Mouse (Mus musculus) neural tube, embryonic 14.5 days (tissue): ENCODE measurements at regions not wholly inside any gene's neighbourhood (a gene's known extent, or its start where the extent isn't known, plus 50 kb on each side); places are given as distances from the start of the nearest gene placed in this dataset.

ENCODE experiments used
- ATAC-seq: fragments of 200-750 bp; cut with Nextera tagmentation; 2 replicates; pipeline ENCODE4 v1.8.0; 2017; ENCODE audit warnings: low read depth, mild to moderate bottlenecking, moderate TSS enrichment, moderate library complexity
- H3K27ac ChIP-seq: fragments of 300-500 bp; sonication (generic); 2 replicates; pipeline ENCODE4 v1.5.1; 2014; ENCODE audit warnings: low read depth, mild to moderate bottlenecking, control low read depth, low read length, moderate library complexity, mixed read lengths
- H3K27me3 ChIP-seq: fragments of 300-500 bp; sonication (generic); 2 replicates; pipeline ENCODE4 v1.6.1; 2014; ENCODE audit warnings: low read length; ENCODE audit not compliant: control insufficient read depth, insufficient read depth
- H3K36me3 ChIP-seq: fragments of 300-500 bp; sonication (generic); 2 replicates; pipeline ENCODE4 v1.6.1; 2014; ENCODE audit warnings: low read length, mixed read lengths; ENCODE audit not compliant: control insufficient read depth, insufficient read depth
- H3K4me1 ChIP-seq: fragments of 300-500 bp; sonication (generic); 2 replicates; pipeline ENCODE4 v1.6.1; 2014; ENCODE audit warnings: low read length; ENCODE audit not compliant: control insufficient read depth, insufficient read depth
- H3K4me2 ChIP-seq: fragments of 300-500 bp; sonication (generic); 2 replicates; pipeline ENCODE4 v1.6.1; 2014; ENCODE audit warnings: mild to moderate bottlenecking, low read depth, low read length, control low read depth
- H3K4me3 ChIP-seq: fragments of 300-500 bp; sonication (generic); 2 replicates; pipeline ENCODE4 v1.5.1; 2014; ENCODE audit warnings: low read depth, low read length, control low read depth, mixed read lengths
- H3K9ac ChIP-seq: fragments of 300-500 bp; sonication (generic); replicated peaks from 2 replicates; pipeline ENCODE4 v1.6.1; 2014; ENCODE audit warnings: low read depth, mild to moderate bottlenecking, control low read depth, low read length, mixed read lengths
- H3K9me3 ChIP-seq: fragments of 300-500 bp; sonication (generic); 2 replicates; pipeline ENCODE4 v1.6.1; 2016; ENCODE audit warnings: low read length; ENCODE audit not compliant: control insufficient read depth
- WGBS: fragments of 180-500 bp; shearing (Covaris S2); extraction: QIAGEN DNeasy Blood & Tissue Kit; methylation state at CpG from one replicate; pipeline ENCODE4 v1.1.7; 2014; 5-methylcytosine and 5-hydroxymethylcytosine counted together

GRCm38 (mm10) chr14:21900951-21901350, 52.2 kb upstream of the Comtd1 start:
- Histone ChIP-seq H3K9ac (no peak overlapping the region), H3K4me1 (peaks cover 4% of the 10 kb centered on the region; the same call in 1 of the 2 replicates), H3K4me2 (no peak overlapping the region), H3K27me3 (no peaks in the 10 kb centered on the region), H3K36me3 (no peaks in the 10 kb centered on the region), H3K4me3 (no peak overlapping the region), H3K9me3 (no peaks in the 10 kb centered on the region), H3K27ac (no peak overlapping the region)
- 81% methylated on average over 2 of the region's 2 CpGs for WGBS
- no peak for ATAC-seq

GRCm38 (mm10) chr14:21900516-21900915, 51.7 kb upstream of the Comtd1 start:
- Histone ChIP-seq H3K4me2 (no peak overlapping the region), H3K4me1 (peaks cover 4% of the 10 kb centered on the region; the same call in 1 of the 2 replicates), H3K9me3 (no peaks in the 10 kb centered on the region), H3K9ac (no peak overlapping the region), H3K36me3 (no peaks in the 10 kb centered on the region), H3K4me3 (no peak overlapping the region), H3K27me3 (no peaks in the 10 kb centered on the region), H3K27ac (no peak overlapping the region)
- no peak for ATAC-seq
- WGBS = 64% methylated on average over 1 of the region's 1 CpGs
